Mouse (Mus musculus): ENCODE data around the gene Commd3. TPM values are rescaled to one million over a fixed set of nuclear protein-coding genes. Genes with fewer than 3 reads are reported as not detected.

Commd3 gene
- polyA plus RNA-seq, 1 experiment = 58.2 TPM

GRCm38 (mm10) chr2:18698663-18699385 lies 26.6 kb downstream of the Commd3 start:
- Histone ChIP-seq H3K4me3 (ENCODE audit: control insufficient read depth, low read depth, low read length) (peak overlapping the region; percentile 89), H3K27me3 (ENCODE audit: control insufficient read depth, insufficient read depth, low read length) (peaks cover 4% of the 10 kb centered on the region; the same call in 1 of the 2 replicates), H3K36me3 (ENCODE audit: control insufficient read depth, insufficient read depth, low read length) (no peaks in the 10 kb centered on the region), H3K27ac (ENCODE audit: control insufficient read depth, insufficient read depth, low read depth, low read length) (peak overlapping the region; percentile 80; the same call in 1 of the 2 replicates), H3K4me1 (ENCODE audit: control insufficient read depth, insufficient read depth, low read length) (peaks cover 12% of the 10 kb centered on the region)
- TF ChIP-seq POLR2A (IDR thresholded peaks at IDR 0.05; ENCODE audit: control insufficient read depth, low read depth, low read length) (peak; percentile 96; the same call in 1 of the 2 replicates), CTCF (IDR thresholded peaks at IDR 0.05; ENCODE audit: control insufficient read depth, insufficient read depth, insufficient replicate concordance, low read depth, low read length) (peak; percentile 28; the same call in 1 of the 2 replicates)

DNA sequence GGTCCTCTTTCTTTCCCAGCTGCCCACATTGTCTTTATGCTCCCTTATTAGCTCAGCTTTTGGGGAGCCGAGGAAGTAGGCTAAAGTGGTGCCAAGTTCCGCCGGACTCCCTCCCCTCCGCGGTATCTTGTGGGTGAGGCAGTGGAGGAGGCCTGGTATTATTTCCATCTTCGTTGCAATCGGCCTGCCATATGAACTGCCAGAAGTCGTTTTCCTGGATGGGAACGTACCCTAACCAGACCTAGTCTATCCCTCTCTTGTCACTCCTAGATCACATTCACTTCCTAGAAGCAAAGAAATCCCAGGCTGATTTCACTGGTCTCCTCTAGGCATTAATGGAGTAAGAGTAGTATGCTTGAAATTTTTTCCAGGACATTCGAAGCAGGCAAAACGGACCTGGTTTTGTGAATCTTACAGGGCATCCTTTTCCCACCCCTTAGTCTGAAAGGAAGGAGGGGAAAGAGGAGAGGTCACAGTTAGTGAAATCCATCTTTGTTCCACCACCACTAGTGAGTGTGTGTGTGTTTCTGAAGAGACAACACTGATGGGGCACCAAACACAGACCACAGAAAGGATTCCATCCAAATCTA lies 27.3 kb downstream of the Commd3 start:
- peak overlapping the region; percentile 45; the same call in 1 of the 2 replicates for H3K27ac ChIP-seq (ENCODE audit: control insufficient read depth, insufficient read depth, low read depth, low read length)
- H3K4me1 ChIP-seq (ENCODE audit: control insufficient read depth, insufficient read depth, low read length) = peaks cover 12% of the 10 kb centered on the region
- TF ChIP-seq CTCF (IDR thresholded peaks at IDR 0.05; ENCODE audit: control insufficient read depth, insufficient read depth, insufficient replicate concordance, low read depth, low read length) (no peak), POLR2A (IDR thresholded peaks at IDR 0.05; ENCODE audit: control insufficient read depth, low read depth, low read length) (no peak)
- peaks cover 4% of the 10 kb centered on the region; the same call in 1 of the 2 replicates for H3K27me3 ChIP-seq (ENCODE audit: control insufficient read depth, insufficient read depth, low read length)
- no peaks in the 10 kb centered on the region for H3K36me3 ChIP-seq (ENCODE audit: control insufficient read depth, insufficient read depth, low read length)
- peak overlapping the region; percentile 89 for H3K4me3 ChIP-seq (ENCODE audit: control insufficient read depth, low read depth, low read length)

DNA sequence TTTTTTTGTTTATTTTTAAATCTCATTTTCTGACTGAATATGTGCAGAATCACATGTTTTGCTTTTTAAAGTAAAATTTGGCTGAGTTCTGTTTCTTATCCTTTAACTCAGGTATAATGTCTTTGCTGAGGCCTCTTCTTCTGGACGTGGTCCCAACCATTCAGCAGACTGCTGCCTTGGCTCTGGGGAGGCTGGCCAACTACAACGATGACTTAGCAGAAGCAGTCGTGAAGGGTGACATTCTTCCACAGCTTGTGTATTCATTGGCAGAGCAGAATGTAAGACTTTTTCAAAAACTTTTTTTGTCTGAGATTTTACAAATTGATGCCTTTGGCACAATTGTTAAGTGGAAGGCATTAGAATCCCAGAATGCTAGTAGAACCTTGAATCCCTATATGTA lies 38.2 kb downstream of the Commd3 start:
- TF ChIP-seq CTCF (IDR thresholded peaks at IDR 0.05; ENCODE audit: control insufficient read depth, insufficient read depth, insufficient replicate concordance, low read depth, low read length) = no peak
- TF ChIP-seq POLR2A (IDR thresholded peaks at IDR 0.05; ENCODE audit: control insufficient read depth, low read depth, low read length) = no peak
- H3K27me3 ChIP-seq (ENCODE audit: control insufficient read depth, insufficient read depth, low read length) = no peaks in the 10 kb centered on the region
- H3K27ac ChIP-seq (ENCODE audit: control insufficient read depth, insufficient read depth, low read depth, low read length) = no peak overlapping the region

DNA sequence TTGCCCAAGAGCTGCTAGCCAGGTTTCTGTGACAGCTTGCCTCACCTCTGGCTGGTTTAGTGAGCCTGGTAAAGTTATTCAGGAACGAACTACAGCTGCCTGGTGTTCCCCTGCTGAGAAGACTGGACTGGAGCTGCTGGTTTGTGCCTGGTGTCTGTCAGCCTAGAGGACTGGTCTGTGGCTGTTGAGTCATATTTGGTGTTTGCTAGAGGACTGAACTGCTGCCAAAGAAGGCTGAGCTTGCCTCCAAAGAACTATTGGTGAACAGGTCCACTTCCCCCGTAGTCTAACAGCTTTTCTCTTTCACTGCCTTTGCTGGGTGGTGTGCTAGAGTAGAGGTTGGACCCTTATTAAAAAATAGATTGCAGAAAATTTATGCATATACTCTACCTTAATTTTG lies 40.9 kb downstream of the Commd3 start:
- H3K4me1 ChIP-seq (ENCODE audit: control insufficient read depth, insufficient read depth, low read length) = no peaks in the 10 kb centered on the region
- H3K36me3 ChIP-seq (ENCODE audit: control insufficient read depth, insufficient read depth, low read length) = no peaks in the 10 kb centered on the region
- TF ChIP-seq POLR2A (IDR thresholded peaks at IDR 0.05; ENCODE audit: control insufficient read depth, low read depth, low read length) (no peak), CTCF (IDR thresholded peaks at IDR 0.05; ENCODE audit: control insufficient read depth, insufficient read depth, insufficient replicate concordance, low read depth, low read length) (no peak)
- H3K4me3 ChIP-seq (ENCODE audit: control insufficient read depth, low read depth, low read length) = no peak overlapping the region
- no peaks in the 10 kb centered on the region for H3K27me3 ChIP-seq (ENCODE audit: control insufficient read depth, insufficient read depth, low read length)
- no peak overlapping the region for H3K27ac ChIP-seq (ENCODE audit: control insufficient read depth, insufficient read depth, low read depth, low read length)

More for the DNA sequence above, 38.2 kb downstream of the Commd3 start:
- H3K36me3 ChIP-seq (ENCODE audit: control insufficient read depth, insufficient read depth, low read length) = no peaks in the 10 kb centered on the region
- H3K4me3 ChIP-seq (ENCODE audit: control insufficient read depth, low read depth, low read length) = no peak overlapping the region
- no peaks in the 10 kb centered on the region for H3K4me1 ChIP-seq (ENCODE audit: control insufficient read depth, insufficient read depth, low read length)

GRCm38 (mm10) chr2:18714337-18714736 lies 42.2 kb downstream of the Commd3 start:
- Histone ChIP-seq H3K36me3 (ENCODE audit: control insufficient read depth, insufficient read depth, low read length) (no peaks in the 10 kb centered on the region), H3K4me1 (ENCODE audit: control insufficient read depth, insufficient read depth, low read length) (no peaks in the 10 kb centered on the region), H3K27ac (ENCODE audit: control insufficient read depth, insufficient read depth, low read depth, low read length) (no peak overlapping the region), H3K4me3 (ENCODE audit: control insufficient read depth, low read depth, low read length) (no peak overlapping the region), H3K27me3 (ENCODE audit: control insufficient read depth, insufficient read depth, low read length) (no peaks in the 10 kb centered on the region)
- TF ChIP-seq CTCF (IDR thresholded peaks at IDR 0.05; ENCODE audit: control insufficient read depth, insufficient read depth, insufficient replicate concordance, low read depth, low read length) (no peak), POLR2A (IDR thresholded peaks at IDR 0.05; ENCODE audit: control insufficient read depth, low read depth, low read length) (no peak)

GRCm38 (mm10) chr2:18718521-18718920 lies 46.3 kb downstream of the Commd3 start:
- no peak overlapping the region for H3K27ac ChIP-seq (ENCODE audit: control insufficient read depth, insufficient read depth, low read depth, low read length)
- TF ChIP-seq POLR2A (IDR thresholded peaks at IDR 0.05; ENCODE audit: control insufficient read depth, low read depth, low read length) (no peak), CTCF (IDR thresholded peaks at IDR 0.05; ENCODE audit: control insufficient read depth, insufficient read depth, insufficient replicate concordance, low read depth, low read length) (no peak)
- H3K36me3 ChIP-seq (ENCODE audit: control insufficient read depth, insufficient read depth, low read length) = no peaks in the 10 kb centered on the region
- no peak overlapping the region for H3K4me3 ChIP-seq (ENCODE audit: control insufficient read depth, low read depth, low read length)
- H3K27me3 ChIP-seq (ENCODE audit: control insufficient read depth, insufficient read depth, low read length) = no peaks in the 10 kb centered on the region
- H3K4me1 ChIP-seq (ENCODE audit: control insufficient read depth, insufficient read depth, low read length) = no peaks in the 10 kb centered on the region

DNA sequence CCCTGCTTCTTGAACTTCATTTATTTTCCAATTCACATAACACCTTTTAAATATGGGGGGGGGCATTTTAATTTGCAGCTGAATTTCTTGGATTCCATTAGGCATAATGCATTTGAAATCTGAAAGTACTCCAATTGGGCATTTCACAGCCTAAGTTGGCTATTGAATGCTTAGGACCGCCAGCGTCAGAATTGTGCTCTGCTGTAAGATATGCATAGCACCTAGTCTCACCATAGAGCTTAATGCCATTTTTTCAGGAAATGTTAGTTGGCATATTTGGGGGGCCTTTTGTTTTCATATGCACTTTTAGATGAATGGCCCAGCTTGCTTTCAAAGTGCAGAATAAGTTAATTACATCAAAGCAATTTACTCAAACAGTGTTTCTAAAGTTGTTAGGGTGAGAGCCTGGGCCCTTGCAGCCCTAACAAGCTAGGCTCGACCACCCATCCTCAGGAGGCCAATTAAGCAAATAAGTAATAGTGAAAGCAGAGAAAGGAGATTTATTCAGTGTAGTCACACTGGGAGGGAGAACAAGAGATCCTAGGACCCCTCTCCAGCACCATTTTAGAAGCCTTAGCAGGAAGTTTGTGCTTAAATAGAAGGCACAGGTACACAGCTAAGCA lies 50.1 kb downstream of the Commd3 start:
- Histone ChIP-seq H3K4me1 (ENCODE audit: control insufficient read depth, insufficient read depth, low read length) (no peaks in the 10 kb centered on the region), H3K36me3 (ENCODE audit: control insufficient read depth, insufficient read depth, low read length) (no peaks in the 10 kb centered on the region), H3K27me3 (ENCODE audit: control insufficient read depth, insufficient read depth, low read length) (no peaks in the 10 kb centered on the region), H3K27ac (ENCODE audit: control insufficient read depth, insufficient read depth, low read depth, low read length) (no peak overlapping the region), H3K4me3 (ENCODE audit: control insufficient read depth, low read depth, low read length) (no peak overlapping the region)
- TF ChIP-seq POLR2A (IDR thresholded peaks at IDR 0.05; ENCODE audit: control insufficient read depth, low read depth, low read length) = no peak
